Mouse (Mus musculus) thymus, adult 18-20 months (tissue): ENCODE measurements at regions not wholly inside any gene's neighbourhood (a gene's known extent, or its start where the extent isn't known, plus 50 kb on each side); places are given as distances from the start of the nearest gene placed in this dataset.

Experiments used
- DNase-seq, 2 experiments: peaks; one replicate each; pipeline ENCODE4 v3.0.0; 2022; ENCODE audit warnings: mixed read lengths in 2 of 2

GRCm38 (mm10) chr9:89858005-89858404, 51.7 kb upstream of the Rasgrf1 start:
- DNase-seq, result no peak

GRCm38 (mm10) chr9:89850491-89851282, 59.0 kb upstream of the Rasgrf1 start:
- DNase-seq, result no peak

GRCm38 (mm10) chr9:89849947-89850346, 59.8 kb upstream of the Rasgrf1 start:
- no peak for DNase-seq

GRCm38 (mm10) chr9:89848571-89848970, 61.1 kb upstream of the Rasgrf1 start:
- no peak for DNase-seq

- no peak for DNase-seq
These were observed 62.7 kb upstream of the Rasgrf1 start for GRCm38 (mm10) chr9:89846973-89847372.

GRCm38 (mm10) chr9:89842776-89843089, 67.0 kb upstream of the Rasgrf1 start:
- no peak for DNase-seq

GRCm38 (mm10) chr9:89841866-89842775, 67.6 kb upstream of the Rasgrf1 start:
- DNase-seq, result no peak

- no peak for DNase-seq
These were observed 68.3 kb upstream of the Rasgrf1 start for GRCm38 (mm10) chr9:89841371-89841770.

- DNase-seq, result no peak
These were observed 73.1 kb upstream of the Rasgrf1 start for GRCm38 (mm10) chr9:89836454-89837245.

- DNase-seq, result no peak
These were observed 76.1 kb upstream of the Rasgrf1 start for GRCm38 (mm10) chr9:89833596-89833995.

- DNase-seq, result no peak
These were observed 77.9 kb upstream of the Rasgrf1 start for GRCm38 (mm10) chr9:89831855-89832254.

- DNase-seq, result no peak
These were observed 81.6 kb upstream of the Rasgrf1 start for GRCm38 (mm10) chr9:89828156-89828555.

- DNase-seq, result no peak
These were observed 82.1 kb upstream of the Rasgrf1 start for GRCm38 (mm10) chr9:89827564-89827963.

GRCm38 (mm10) chr9:89826712-89827548, 82.8 kb upstream of the Rasgrf1 start:
- peak; percentile 50 to 62 for DNase-seq

GRCm38 (mm10) chr9:89821853-89822243, 83.6 kb upstream of the Ankrd34c start:
- DNase-seq, result no peak

- no peak for DNase-seq
These were observed 83.0 kb upstream of the Ankrd34c start for GRCm38 (mm10) chr9:89821109-89821852.

- DNase-seq, result no peak
These were observed 75.5 kb upstream of the Ankrd34c start for GRCm38 (mm10) chr9:89813616-89814318.

- no peak for DNase-seq
These were observed 69.1 kb upstream of the Ankrd34c start for GRCm38 (mm10) chr9:89807381-89807780.

GRCm38 (mm10) chr9:89802658-89803057, 64.4 kb upstream of the Ankrd34c start:
- DNase-seq, result no peak

GRCm38 (mm10) chr9:89793018-89793417, 54.7 kb upstream of the Ankrd34c start:
- DNase-seq, result peak in 1 of 2 experiments; percentile 8

GRCm38 (mm10) chr9:89789926-89790325, 51.7 kb upstream of the Ankrd34c start:
- no peak for DNase-seq
